Comparison of ENCODE assay signal across 8 mouse cellular contexts in genomic region chr6:136920320-136921257, GRCm38 (mm10). TPM values are rescaled to one million over a fixed set of nuclear protein-coding genes. Genes with fewer than 3 reads are reported as not detected.
DNase-seq lines count a peak whose midpoint lies in the region; ATAC-seq and TF ChIP-seq lines count a peak whose summit lies in the region.

No protein-coding gene starts in this region.

- peak; percentile 93 for TF ChIP-seq CTCF in stomach, postnatal 0 days (IDR thresholded peaks at IDR 0.05; ENCODE audit: low read depth)

- DNase-seq in B cell, adult 2 months: peak; percentile 80 to 83
- peak; percentile 86 for DNase-seq in adrenal gland, postnatal 10 days
- DNase-seq in embryonic facial prominence, embryonic 14.5 days (ENCODE audit: low spot score): peak; percentile 84
- peak; percentile 86 for DNase-seq in heart, embryonic 10.5 days (ENCODE audit: low spot score)
- peak; percentile 84 for DNase-seq in limb, embryonic 14.5 days (ENCODE audit: low spot score)
- DNase-seq in natural killer cell, adult 2 months (ENCODE audit: low spot score in 2 of 2): peak; percentile 50 to 64
- DNase-seq in stomach, postnatal 0 days (ENCODE audit: low spot score): peak; percentile 69

- 0 out of 2 replicates have a peak, but pooled peaks cover 4% of the 10 kb centered on the region for H3K36me3 ChIP-seq in embryonic facial prominence, embryonic 14.5 days (ENCODE audit: control insufficient read depth, insufficient read depth, low read length)
- peaks cover 12% of the 10 kb centered on the region; the same call in 1 of the 2 replicates for H3K36me3 ChIP-seq in heart, embryonic 10.5 days
- no peaks in the 10 kb centered on the region; the same call in 1 of the 2 replicates for H3K36me3 ChIP-seq in kidney, embryonic 15.5 days
- H3K36me3 ChIP-seq in limb, embryonic 14.5 days (ENCODE audit: control insufficient read depth, insufficient read depth, low read length): no peaks in the 10 kb centered on the region
- no peaks in the 10 kb centered on the region for H3K36me3 ChIP-seq in stomach, postnatal 0 days (ENCODE audit: control insufficient read depth, insufficient read depth, low read length)

- TF ChIP-seq EP300 in stomach, postnatal 0 days (optimal IDR thresholded peaks at IDR 0.05): no peak

- peak; percentile 39; the same call in 1 of the 2 replicates for ATAC-seq in embryonic facial prominence, embryonic 14.5 days (ENCODE audit: low read depth)
- peak; percentile 57 for ATAC-seq in kidney, embryonic 15.5 days (replicated peaks; ENCODE audit: low FRiP score)
- ATAC-seq in limb, embryonic 14.5 days (ENCODE audit: low FRiP score, low read depth): 0 out of 2 replicates have a peak, but pooled peaks have one; percentile 32
- peak; percentile 62 for ATAC-seq in stomach, postnatal 0 days (ENCODE audit: low FRiP score, low TSS enrichment)

- WGBS in embryonic facial prominence, embryonic 14.5 days: 44% methylated on average over 16 of the region's 16 CpGs
- 38% methylated on average over 16 of the region's 16 CpGs for WGBS in heart, embryonic 10.5 days
- WGBS in kidney, embryonic 15.5 days: 33% methylated on average over 16 of the region's 16 CpGs
- WGBS in limb, embryonic 14.5 days: 43% methylated on average over 16 of the region's 16 CpGs
- 35% methylated on average over 16 of the region's 16 CpGs for WGBS in stomach, postnatal 0 days

- no peak overlapping the region for H3K9ac ChIP-seq in embryonic facial prominence, embryonic 14.5 days (ENCODE audit: low read depth, low read length)
- H3K9ac ChIP-seq in kidney, embryonic 15.5 days: no peak overlapping the region
- no peak overlapping the region for H3K9ac ChIP-seq in limb, embryonic 14.5 days (ENCODE audit: low read depth, low read length, severe bottlenecking)
- H3K9ac ChIP-seq in stomach, postnatal 0 days (ENCODE audit: low read length): no peak overlapping the region

- H3K4me3 ChIP-seq in embryonic facial prominence, embryonic 14.5 days (ENCODE audit: low read depth, low read length): no peak overlapping the region
- H3K4me3 ChIP-seq in heart, embryonic 10.5 days: no peak overlapping the region
- H3K4me3 ChIP-seq in kidney, embryonic 15.5 days (replicated peaks): no peak overlapping the region
- H3K4me3 ChIP-seq in limb, embryonic 14.5 days (replicated peaks; ENCODE audit: low read length): no peak overlapping the region
- H3K4me3 ChIP-seq in stomach, postnatal 0 days (ENCODE audit: low read depth, low read length): no peak overlapping the region

- H3K4me2 ChIP-seq in embryonic facial prominence, embryonic 14.5 days (ENCODE audit: low read depth, low read length): no peak overlapping the region
- peak overlapping the region; percentile 15; the same call in 1 of the 2 replicates for H3K4me2 ChIP-seq in kidney, embryonic 15.5 days
- no peak overlapping the region for H3K4me2 ChIP-seq in limb, embryonic 14.5 days (replicated peaks; ENCODE audit: low read depth, low read length, severe bottlenecking)
- H3K4me2 ChIP-seq in stomach, postnatal 0 days (replicated peaks; ENCODE audit: low read depth): no peak overlapping the region

- no peak for TF ChIP-seq POLR2A in limb, embryonic 14.5 days (IDR thresholded peaks at IDR 0.05; ENCODE audit: borderline replicate concordance, extremely low read depth, insufficient read depth, insufficient read length)

- H3K27ac ChIP-seq in embryonic facial prominence, embryonic 14.5 days (replicated peaks; ENCODE audit: low read depth, low read length): no peak overlapping the region
- peak overlapping the region; percentile 62; the same call in 1 of the 2 replicates for H3K27ac ChIP-seq in heart, embryonic 10.5 days
- peak overlapping the region; percentile 41; the same call in 1 of the 2 replicates for H3K27ac ChIP-seq in kidney, embryonic 15.5 days
- no peak overlapping the region for H3K27ac ChIP-seq in limb, embryonic 14.5 days (replicated peaks; ENCODE audit: low read depth, low read length)
- H3K27ac ChIP-seq in stomach, postnatal 0 days (replicated peaks): no peak overlapping the region

- H3K4me1 ChIP-seq in embryonic facial prominence, embryonic 14.5 days (ENCODE audit: control insufficient read depth, insufficient read depth, low read length): no peaks in the 10 kb centered on the region; the same call in 1 of the 2 replicates
- peaks cover 22% of the 10 kb centered on the region for H3K4me1 ChIP-seq in heart, embryonic 10.5 days
- H3K4me1 ChIP-seq in kidney, embryonic 15.5 days: peaks cover 4% of the 10 kb centered on the region; the same call in 1 of the 2 replicates
- peaks cover 11% of the 10 kb centered on the region; the same call in 1 of the 2 replicates for H3K4me1 ChIP-seq in limb, embryonic 14.5 days (ENCODE audit: control insufficient read depth, insufficient read depth, low read length)
- H3K4me1 ChIP-seq in stomach, postnatal 0 days (replicated peaks; ENCODE audit: control insufficient read depth, insufficient read depth): 0 out of 2 replicates have a peak, but pooled peaks cover 2% of the 10 kb centered on the region

- no peaks in the 10 kb centered on the region for H3K9me3 ChIP-seq in embryonic facial prominence, embryonic 14.5 days (ENCODE audit: control insufficient read depth, low read length)
- H3K9me3 ChIP-seq in heart, embryonic 10.5 days: no peaks in the 10 kb centered on the region
- H3K9me3 ChIP-seq in kidney, embryonic 15.5 days (replicated peaks): no peaks in the 10 kb centered on the region
- no peaks in the 10 kb centered on the region for H3K9me3 ChIP-seq in limb, embryonic 14.5 days (ENCODE audit: control insufficient read depth, low read length)
- no peaks in the 10 kb centered on the region for H3K9me3 ChIP-seq in stomach, postnatal 0 days (ENCODE audit: control insufficient read depth, low read length)

- no peaks in the 10 kb centered on the region for H3K27me3 ChIP-seq in embryonic facial prominence, embryonic 14.5 days (replicated peaks; ENCODE audit: control insufficient read depth, insufficient read depth, low read length)
- no peaks in the 10 kb centered on the region for H3K27me3 ChIP-seq in heart, embryonic 10.5 days (ENCODE audit: insufficient read depth, poor library complexity, severe bottlenecking)
- no peaks in the 10 kb centered on the region for H3K27me3 ChIP-seq in kidney, embryonic 15.5 days
- no peaks in the 10 kb centered on the region for H3K27me3 ChIP-seq in limb, embryonic 14.5 days (ENCODE audit: control insufficient read depth, insufficient read depth, low read length)
- no peaks in the 10 kb centered on the region for H3K27me3 ChIP-seq in stomach, postnatal 0 days (ENCODE audit: control insufficient read depth, insufficient read depth, low read length)

RNA-seq across cellular contexts. Expression of gene Erp27, which starts 1.4 kb away (rescaled TPM):
- under 1 TPM; 0.15 to 0.27 TPM for total RNA-seq in adrenal gland, postnatal 10 days (2021)
- polyA plus RNA-seq in embryonic facial prominence, embryonic 14.5 days (2014; fragmentation: Nextera tagmentation; extraction: Ambion mirVana): 0.20 and 0.22 TPM in 2 replicates
- polyA plus RNA-seq in heart, embryonic 10.5 days (2016; fragmentation: Nextera tagmentation; extraction: Ambion mirVana): 0.55 and 0.73 TPM in 2 replicates
- polyA plus RNA-seq in kidney, embryonic 15.5 days (2015; fragmentation: Nextera tagmentation; extraction: Ambion mirVana): 0.23 and 0.38 TPM in 2 replicates
- 0.52 and 0.59 TPM in 2 replicates for polyA plus RNA-seq in limb, embryonic 14.5 days (2012; rRNA removed)
- 0.55 and 0.69 TPM in 2 replicates for polyA plus RNA-seq in limb, embryonic 14.5 days (2014; fragmentation: Nextera tagmentation; extraction: Ambion mirVana)
- polyA plus RNA-seq in stomach, postnatal 0 days (2015; fragmentation: Nextera tagmentation; extraction: Ambion mirVana): 0.65 and 1.0 TPM in 2 replicates

RNA-seq across cellular contexts. Expression of gene Pde6h, which starts 3.0 kb away (rescaled TPM):
- total RNA-seq in adrenal gland, postnatal 10 days (2021): under 1 TPM in 1 of 2 experiments, not detected in 1; 0.60 TPM
- not detected in 2 replicates for polyA plus RNA-seq in embryonic facial prominence, embryonic 14.5 days (2014; fragmentation: Nextera tagmentation; extraction: Ambion mirVana)
- not detected in 2 replicates for polyA plus RNA-seq in heart, embryonic 10.5 days (2016; fragmentation: Nextera tagmentation; extraction: Ambion mirVana)
- 0.26 and 0.40 TPM in 2 replicates for polyA plus RNA-seq in kidney, embryonic 15.5 days (2015; fragmentation: Nextera tagmentation; extraction: Ambion mirVana)
- 0.12 and 0.20 TPM in 2 replicates for polyA plus RNA-seq in limb, embryonic 14.5 days (2012; rRNA removed)
- 0.23 TPM in 1 of 2 replicates, not detected in the other for polyA plus RNA-seq in limb, embryonic 14.5 days (2014; fragmentation: Nextera tagmentation; extraction: Ambion mirVana)
- polyA plus RNA-seq in stomach, postnatal 0 days (2015; fragmentation: Nextera tagmentation; extraction: Ambion mirVana): 0.06 and 0.40 TPM in 2 replicates

RNA-seq across cellular contexts. Expression of gene Arhgdib, which starts 21.1 kb away (rescaled TPM):
- total RNA-seq in adrenal gland, postnatal 10 days (2021): 10 to 100 TPM; 43.0 to 44.5 TPM
- 117 and 118 TPM in 2 replicates for polyA plus RNA-seq in embryonic facial prominence, embryonic 14.5 days (2014; fragmentation: Nextera tagmentation; extraction: Ambion mirVana)
- polyA plus RNA-seq in heart, embryonic 10.5 days (2016; fragmentation: Nextera tagmentation; extraction: Ambion mirVana): 105 and 111 TPM in 2 replicates
- polyA plus RNA-seq in kidney, embryonic 15.5 days (2015; fragmentation: Nextera tagmentation; extraction: Ambion mirVana): 62.1 and 63.8 TPM in 2 replicates
- polyA plus RNA-seq in limb, embryonic 14.5 days (2012; rRNA removed): 104 TPM in 2 replicates
- polyA plus RNA-seq in limb, embryonic 14.5 days (2014; fragmentation: Nextera tagmentation; extraction: Ambion mirVana): 147 and 149 TPM in 2 replicates
- 27.3 and 34.9 TPM in 2 replicates for polyA plus RNA-seq in stomach, postnatal 0 days (2015; fragmentation: Nextera tagmentation; extraction: Ambion mirVana)

RNA-seq across cellular contexts. Expression of gene Mgp, which starts 45.0 kb away (rescaled TPM):
- total RNA-seq in adrenal gland, postnatal 10 days (2021): 100 to 1,000 TPM; 187 to 232 TPM
- polyA plus RNA-seq in embryonic facial prominence, embryonic 14.5 days (2014; fragmentation: Nextera tagmentation; extraction: Ambion mirVana): 321 and 362 TPM in 2 replicates
- 10.7 and 12.2 TPM in 2 replicates for polyA plus RNA-seq in heart, embryonic 10.5 days (2016; fragmentation: Nextera tagmentation; extraction: Ambion mirVana)
- polyA plus RNA-seq in kidney, embryonic 15.5 days (2015; fragmentation: Nextera tagmentation; extraction: Ambion mirVana): 210 and 216 TPM in 2 replicates
- 534 and 645 TPM in 2 replicates for polyA plus RNA-seq in limb, embryonic 14.5 days (2012; rRNA removed)
- polyA plus RNA-seq in limb, embryonic 14.5 days (2014; fragmentation: Nextera tagmentation; extraction: Ambion mirVana): 338 and 360 TPM in 2 replicates
- polyA plus RNA-seq in stomach, postnatal 0 days (2015; fragmentation: Nextera tagmentation; extraction: Ambion mirVana): 392 and 473 TPM in 2 replicates

Comparison
In these comparisons a context has a peak if more than half of its experiments do, and no peak if none do; other contexts are left out.
1. H3K27ac ChIP-seq: peak in heart, embryonic 10.5 days (single experiment) and kidney, embryonic 15.5 days (single experiment); none in embryonic facial prominence, embryonic 14.5 days (single experiment), limb, embryonic 14.5 days (single experiment) and stomach, postnatal 0 days (single experiment).
2. Peak in every context shown above with its lines, with median percentiles within 50 percentile points of each other: DNase-seq and ATAC-seq.